Mouse (Mus musculus) mesoderm, embryonic 11.5 days (tissue): ENCODE measurements at regions not wholly inside any gene's neighbourhood (a gene's known extent, or its start where the extent isn't known, plus 50 kb on each side); places are given as distances from the start of the nearest gene placed in this dataset.

Source experiments
- DNase-seq: peaks from one replicate; pipeline ENCODE4 v3.0.0-alpha.2; 2012; ENCODE audit warnings: low read depth, low spot score

- DNase-seq = no peak
Measured at GRCm38 (mm10) chr6:19214700-19215099, 348.6 kb downstream of the Ankrd7 start.

- DNase-seq = no peak
Measured at GRCm38 (mm10) chr6:19215124-19215523, 349.0 kb downstream of the Ankrd7 start.

- no peak for DNase-seq
Measured at GRCm38 (mm10) chr6:19264075-19264819, 398.1 kb downstream of the Ankrd7 start.

GRCm38 (mm10) chr6:19273207-19273606 lies 407.1 kb downstream of the Ankrd7 start:
- DNase-seq = no peak

GRCm38 (mm10) chr6:19282682-19283333 lies 416.7 kb downstream of the Ankrd7 start:
- peak; percentile 6 for DNase-seq

GRCm38 (mm10) chr6:19332659-19333058 lies 466.5 kb downstream of the Ankrd7 start:
- no peak for DNase-seq

GRCm38 (mm10) chr6:19335653-19336052 lies 469.5 kb downstream of the Ankrd7 start:
- DNase-seq = no peak

- peak; percentile 1 for DNase-seq
Measured at GRCm38 (mm10) chr6:19338470-19338869, 472.4 kb downstream of the Ankrd7 start.
